Mouse (Mus musculus): Measurements from ENCODE around the gene Gm29797.

DNA sequence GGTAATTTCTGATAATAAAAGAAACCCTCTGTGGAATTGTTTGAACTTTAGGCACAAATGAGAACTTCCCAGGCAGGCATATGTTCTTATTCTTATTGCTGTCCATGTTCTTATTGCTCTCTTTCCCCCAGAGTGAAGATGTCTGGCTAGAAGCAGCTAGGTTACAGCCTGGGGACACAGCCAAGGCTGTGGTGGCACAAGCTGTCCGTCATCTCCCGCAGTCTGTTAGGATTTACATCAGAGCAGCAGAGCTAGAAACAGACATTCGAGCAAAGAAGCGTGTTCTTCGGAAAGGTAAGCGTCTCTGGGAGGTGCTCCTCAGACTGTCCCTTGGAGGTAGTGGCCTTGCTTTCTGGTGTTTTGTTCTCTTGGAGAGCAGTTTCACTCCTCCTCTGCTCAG lies 24.2 kb upstream of the Gm29797 start:
- TF ChIP-seq CTCF (IDR thresholded peaks at IDR 0.05; ENCODE audit: borderline replicate concordance, insufficient read depth, low read depth, low read length) (no peak), POLR2A (IDR thresholded peaks at IDR 0.05; ENCODE audit: borderline replicate concordance, insufficient read depth, low read length) (no peak)

Measured in cerebellum, adult 2 months (tissue).